ENCODE assay signal across 21 mouse cellular contexts in the genomic region with DNA sequence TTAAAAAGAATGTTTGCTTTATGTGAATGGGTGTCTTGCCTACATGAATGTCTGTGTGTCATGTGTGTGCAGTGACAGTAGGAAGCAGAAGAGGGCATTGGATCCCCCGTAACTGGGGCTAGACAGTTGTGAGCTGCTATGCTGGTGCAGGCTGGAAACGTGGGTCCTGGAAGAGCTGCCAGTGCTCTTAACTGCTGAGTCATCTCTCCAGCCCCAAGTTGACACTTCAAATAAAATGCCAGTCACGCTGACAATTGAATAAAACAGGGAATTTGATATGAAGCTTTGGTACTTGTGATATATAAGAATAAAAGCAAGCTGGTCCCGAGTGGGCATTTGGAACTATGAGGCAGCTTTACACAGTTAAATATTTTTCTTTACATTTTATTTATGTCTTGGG. TPM values are rescaled to one million over a fixed set of nuclear protein-coding genes. Genes with fewer than 3 reads are reported as not detected.
"Had no signal": no experiment of that assay in that cellular context is flagged by ENCODE, and none has a peak within 500 bp of the region (broad histone marks: within the 10 kb centered on the region; RNA-seq: fewer than 3 reads in every experiment).

No protein-coding gene starts in this region.

- ATAC-seq: lung, postnatal 0 days had no signal

- H3K27ac ChIP-seq: limb, embryonic 15.5 days; neural tube, embryonic 12.5 days had no signal

- H3K4me3 ChIP-seq: left cerebral cortex, adult 2 months; limb, embryonic 15.5 days; neural tube, embryonic 12.5 days had no signal

- H3K4me1 ChIP-seq: limb, embryonic 15.5 days; neural tube, embryonic 12.5 days had no signal

- H3K9me3 ChIP-seq: limb, embryonic 15.5 days; neural tube, embryonic 12.5 days had no signal

- DNase-seq: kidney, adult 11 months; kidney, adult 9 months; kidney, postnatal 10 days; kidney, postnatal 4 days; lung, adult 2 months; lung, postnatal 36 days; midbrain, embryonic 14.5 days; right cerebral cortex, postnatal 4 days; spleen, adult 18-20 months; thymus, adult 18-20 months; thymus, postnatal 14 days had no signal

- H3K27me3 ChIP-seq: limb, embryonic 15.5 days; neural tube, embryonic 12.5 days had no signal

- H3K9ac ChIP-seq: limb, embryonic 15.5 days; neural tube, embryonic 12.5 days had no signal

- H3K4me2 ChIP-seq: limb, embryonic 15.5 days; neural tube, embryonic 12.5 days had no signal

RNA-seq across cellular contexts. Expression of a gene that starts 39.1 kb away (rescaled TPM):
- total RNA-seq: megakaryocyte progenitor cell, adult 5-6 weeks; neutrophil, adult 5-6 weeks had no signal
- polyA plus RNA-seq: lung, adult 2 months had no signal

RNA-seq across cellular contexts. Expression of a gene that starts 45.0 kb away (rescaled TPM):
- total RNA-seq: left cerebral cortex, adult 2 months; left cerebral cortex, postnatal 14 days had no signal
- polyA plus RNA-seq: intestine, embryonic 14.5 days; limb, embryonic 11.5 days; midbrain, embryonic 14.5 days; neural tube, embryonic 12.5 days; stomach, embryonic 14.5 days had no signal
